ENCODE assay signal across 13 mouse cellular contexts in genomic region chr13:116306591-116306990, GRCm38 (mm10). TPM values are rescaled to one million over a fixed set of nuclear protein-coding genes. Genes with fewer than 3 reads are reported as not detected.
DNase-seq lines count a peak whose midpoint lies in the region; ATAC-seq and TF ChIP-seq lines count a peak whose summit lies in the region.
"Had no signal": no experiment of that assay in that cellular context is flagged by ENCODE, and none has a peak within 500 bp of the region (broad histone marks: within the 10 kb centered on the region; RNA-seq: fewer than 3 reads in every experiment).

No protein-coding gene starts in this region.

- no peak overlapping the region for H3K4me2 ChIP-seq in midbrain, embryonic 11.5 days
- no peak overlapping the region for H3K4me2 ChIP-seq in midbrain, postnatal 0 days (ENCODE audit: low read depth, low read length, poor library complexity, severe bottlenecking)
- no peak overlapping the region for H3K4me2 ChIP-seq in midbrain, embryonic 14.5 days (ENCODE audit: low read length)
- H3K4me2 ChIP-seq in stomach, embryonic 16.5 days (ENCODE audit: low read depth, low read length) = peak overlapping the region; percentile 42
- H3K4me2 ChIP-seq: lung, embryonic 14.5 days had no signal

- H3K9ac ChIP-seq in midbrain, embryonic 11.5 days (ENCODE audit: low read length) = no peak overlapping the region
- no peak overlapping the region for H3K9ac ChIP-seq in midbrain, postnatal 0 days (replicated peaks; ENCODE audit: low read length, poor library complexity, severe bottlenecking)
- H3K9ac ChIP-seq in midbrain, embryonic 14.5 days (replicated peaks; ENCODE audit: low read length) = no peak overlapping the region
- peak overlapping the region; percentile 48; the same call in 1 of the 2 replicates for H3K9ac ChIP-seq in stomach, embryonic 16.5 days (ENCODE audit: low read length)
- H3K9ac ChIP-seq: lung, embryonic 14.5 days had no signal

- no peaks in the 10 kb centered on the region for H3K9me3 ChIP-seq in midbrain, embryonic 11.5 days (ENCODE audit: control insufficient read depth, low read length)
- H3K9me3 ChIP-seq in midbrain, postnatal 0 days (ENCODE audit: low read length) = no peaks in the 10 kb centered on the region
- no peaks in the 10 kb centered on the region for H3K9me3 ChIP-seq in midbrain, embryonic 14.5 days (ENCODE audit: control insufficient read depth, low read length)
- no peaks in the 10 kb centered on the region for H3K9me3 ChIP-seq in stomach, embryonic 16.5 days (replicated peaks; ENCODE audit: control insufficient read depth, low read length)

- H3K27ac ChIP-seq in midbrain, embryonic 11.5 days (ENCODE audit: low read depth, low read length) = no peak overlapping the region
- H3K27ac ChIP-seq in midbrain, postnatal 0 days (ENCODE audit: low read depth, low read length) = no peak overlapping the region
- no peak overlapping the region for H3K27ac ChIP-seq in midbrain, embryonic 14.5 days (replicated peaks; ENCODE audit: low read depth, low read length)
- H3K27ac ChIP-seq in stomach, embryonic 16.5 days (ENCODE audit: low read length) = peak overlapping the region; percentile 52; the same call in 1 of the 2 replicates

- WGBS in midbrain, embryonic 11.5 days = 6% methylated on average over 6 of the region's 6 CpGs
- WGBS in midbrain, postnatal 0 days = 1% methylated on average over 6 of the region's 6 CpGs
- 1% methylated on average over 6 of the region's 6 CpGs for WGBS in midbrain, embryonic 14.5 days
- 31% methylated on average over 6 of the region's 6 CpGs for WGBS in stomach, embryonic 16.5 days

- H3K4me3 ChIP-seq in midbrain, embryonic 11.5 days (ENCODE audit: low read depth, low read length) = no peak overlapping the region
- no peak overlapping the region for H3K4me3 ChIP-seq in midbrain, postnatal 0 days (ENCODE audit: low read depth, low read length)
- H3K4me3 ChIP-seq in midbrain, embryonic 14.5 days (replicated peaks; ENCODE audit: low read depth, low read length) = no peak overlapping the region
- H3K4me3 ChIP-seq in stomach, embryonic 16.5 days (replicated peaks; ENCODE audit: low read length) = peak overlapping the region; percentile 26

- H3K27me3 ChIP-seq in midbrain, embryonic 11.5 days (ENCODE audit: control insufficient read depth, insufficient read depth, low read length) = peaks cover 89% of the 10 kb centered on the region
- peaks cover 69% of the 10 kb centered on the region for H3K27me3 ChIP-seq in midbrain, postnatal 0 days (ENCODE audit: insufficient read depth, low read length)
- H3K27me3 ChIP-seq in midbrain, embryonic 14.5 days (ENCODE audit: control insufficient read depth, insufficient read depth, low read length) = peaks cover 89% of the 10 kb centered on the region
- peaks cover 41% of the 10 kb centered on the region for H3K27me3 ChIP-seq in stomach, embryonic 16.5 days (ENCODE audit: control insufficient read depth, insufficient read depth, low read length)

- peak; percentile 10 for DNase-seq in embryo, embryonic 11 days
- DNase-seq in embryo, embryonic 10 days (ENCODE audit: low spot score) = no peak
- DNase-seq in midbrain, embryonic 11.5 days (ENCODE audit: low spot score, missing footprints) = peak; percentile 91
- no peak for DNase-seq in midbrain, postnatal 0 days (ENCODE audit: low spot score)
- DNase-seq in midbrain, embryonic 14.5 days = peak; percentile 29
- DNase-seq in urinary bladder, postnatal 25 days (ENCODE audit: low spot score) = no peak
- DNase-seq: adrenal gland, postnatal 10 days; lung, embryonic 14.5 days had no signal

- no peak for TF ChIP-seq CTCF in midbrain, postnatal 0 days (IDR thresholded peaks at IDR 0.05)

- H3K36me3 ChIP-seq in midbrain, embryonic 11.5 days (ENCODE audit: control insufficient read depth, insufficient read depth, low read length) = no peaks in the 10 kb centered on the region
- H3K36me3 ChIP-seq in midbrain, postnatal 0 days (ENCODE audit: insufficient read depth, low read length) = no peaks in the 10 kb centered on the region
- H3K36me3 ChIP-seq in midbrain, embryonic 14.5 days (ENCODE audit: control insufficient read depth, insufficient read depth, low read length) = no peaks in the 10 kb centered on the region
- H3K36me3 ChIP-seq in stomach, embryonic 16.5 days (ENCODE audit: control insufficient read depth, insufficient read depth, low read length) = no peaks in the 10 kb centered on the region

- ATAC-seq in midbrain, embryonic 11.5 days (ENCODE audit: low FRiP score) = no peak
- no peak for ATAC-seq in midbrain, postnatal 0 days (ENCODE audit: low FRiP score)
- ATAC-seq in midbrain, embryonic 14.5 days (ENCODE audit: low FRiP score, low TSS enrichment) = no peak
- no peak for ATAC-seq in stomach, embryonic 16.5 days (ENCODE audit: insufficient read depth, low FRiP score)
- no peak for ATAC-seq in inflammation-experienced regulatory T-cells, adult 6 months

- H3K4me1 ChIP-seq in midbrain, embryonic 11.5 days (ENCODE audit: control insufficient read depth, insufficient read depth, low read length) = no peaks in the 10 kb centered on the region
- H3K4me1 ChIP-seq in midbrain, postnatal 0 days (ENCODE audit: insufficient read depth, low read length) = no peaks in the 10 kb centered on the region
- H3K4me1 ChIP-seq in midbrain, embryonic 14.5 days (ENCODE audit: control insufficient read depth, insufficient read depth, low read length) = peaks cover 6% of the 10 kb centered on the region; the same call in 1 of the 2 replicates
- 0 out of 2 replicates have a peak, but pooled peaks cover 5% of the 10 kb centered on the region for H3K4me1 ChIP-seq in stomach, embryonic 16.5 days (ENCODE audit: control insufficient read depth, insufficient read depth, low read length)

RNA-seq across cellular contexts. Expression of gene Isl1, which starts 2.9 kb away (rescaled TPM):
- polyA plus RNA-seq in midbrain, embryonic 11.5 days (2014; fragmentation: Nextera tagmentation; extraction: Ambion mirVana) = 15.4 and 18.6 TPM in 2 replicates
- total RNA-seq in midbrain, postnatal 0 days (2014; rRNA removed) = 6.8 and 12.3 TPM in 2 replicates
- 13.2 and 25.8 TPM in 2 replicates for polyA plus RNA-seq in midbrain, postnatal 0 days (2015; fragmentation: Nextera tagmentation; extraction: Ambion mirVana)
- polyA plus RNA-seq in midbrain, embryonic 14.5 days (2014; fragmentation: Nextera tagmentation; extraction: Ambion mirVana) = 5.4 and 8.1 TPM in 2 replicates
- polyA plus RNA-seq in stomach, embryonic 16.5 days (2015; fragmentation: Nextera tagmentation; extraction: Ambion mirVana) = 31.6 and 33.6 TPM in 2 replicates
- not detected for polyA plus RNA-seq in inflammation-experienced regulatory T-cells, adult 6 months (2017; shearing (Covaris generic))
- total RNA-seq: common myeloid progenitor, adult 5-6 weeks; granulocyte monocyte progenitor cell, adult 5-6 weeks; layer of hippocampus, adult 8-10 months had no signal

Comparison
In these comparisons a context has a peak if more than half of its experiments do, and no peak if none do; other contexts are left out.
1. DNase-seq: peak in embryo, embryonic 11 days (single experiment), midbrain, embryonic 11.5 days (single experiment) and midbrain, embryonic 14.5 days (single experiment); none in embryo, embryonic 10 days (single experiment), midbrain, postnatal 0 days (single experiment) and urinary bladder, postnatal 25 days (single experiment).